ENCODE assay signal across 16 mouse cellular contexts in genomic region chr11:75452081-75452480, GRCm38 (mm10). TPM values are rescaled to one million over a fixed set of nuclear protein-coding genes. Genes with fewer than 3 reads are reported as not detected.
"Had no signal": no experiment of that assay in that cellular context is flagged by ENCODE, and none has a peak within 500 bp of the region (broad histone marks: within the 10 kb centered on the region; RNA-seq: fewer than 3 reads in every experiment).

No protein-coding gene starts in this region.

- H3K9ac ChIP-seq: limb, embryonic 12.5 days; lung, embryonic 15.5 days; midbrain, embryonic 15.5 days had no signal

- H3K27ac ChIP-seq: kidney, postnatal 0 days; limb, embryonic 12.5 days; lung, embryonic 15.5 days; macrophage; midbrain, embryonic 10.5 days; midbrain, embryonic 15.5 days had no signal

- DNase-seq: kidney, adult 11 months; kidney, adult 9 months; kidney, postnatal 36 days; layer of hippocampus, adult 9-11 months; layer of hippocampus, postnatal 36 days; lung, postnatal 14 days; right cerebral cortex, postnatal 4 days; spleen, adult 18-20 months; thymus, adult 2 months; thymus, postnatal 25 days had no signal

- H3K4me2 ChIP-seq: limb, embryonic 12.5 days; lung, embryonic 15.5 days; midbrain, embryonic 15.5 days had no signal

- H3K9me3 ChIP-seq: limb, embryonic 12.5 days; lung, embryonic 15.5 days; midbrain, embryonic 10.5 days; midbrain, embryonic 15.5 days had no signal

- ATAC-seq: midbrain, embryonic 15.5 days had no signal

- H3K27me3 ChIP-seq: limb, embryonic 12.5 days; lung, embryonic 15.5 days; midbrain, embryonic 15.5 days had no signal

- H3K4me3 ChIP-seq: limb, embryonic 12.5 days; lung, embryonic 15.5 days; midbrain, embryonic 10.5 days; midbrain, embryonic 15.5 days had no signal

RNA-seq across cellular contexts. Expression of gene Serpinf2, which starts 12.7 kb away (rescaled TPM):
- polyA plus RNA-seq: macrophage; midbrain, embryonic 10.5 days; midbrain, embryonic 15.5 days had no signal
